In genomic region chr12:83633807-83634206, GRCm38 (mm10) we compare ENCODE assay signal across 9 mouse cellular contexts. TPM values are rescaled to one million over a fixed set of nuclear protein-coding genes. Genes with fewer than 3 reads are reported as not detected.
DNase-seq lines count a peak whose midpoint lies in the region; ATAC-seq and TF ChIP-seq lines count a peak whose summit lies in the region.
"Had no signal": no experiment of that assay in that cellular context is flagged by ENCODE, and none has a peak within 500 bp of the region (broad histone marks: within the 10 kb centered on the region; RNA-seq: fewer than 3 reads in every experiment).

No protein-coding gene starts in this region.

- DNase-seq in heart, postnatal 14 days, result no peak
- no peak for DNase-seq in ES-E14 (ENCODE audit: low read depth, low spot score)
- DNase-seq in hindbrain, embryonic 11.5 days (ENCODE audit: low spot score), result no peak
- DNase-seq in midbrain, embryonic 10.5 days (ENCODE audit: low spot score), result no peak
- no peak for DNase-seq in urinary bladder, postnatal 10 days (ENCODE audit: low spot score)
- DNase-seq in T-cell, adult 2 months (ENCODE audit: low spot score), result no peak
- DNase-seq in right cerebral cortex, adult 2 months (ENCODE audit: low spot score in 2 of 2), result no peak
- DNase-seq: cerebellum, adult 11 months had no signal

- WGBS in heart, embryonic 16.5 days, result 38% methylated on average over 2 of the region's 2 CpGs
- 62% methylated on average over 2 of the region's 2 CpGs for WGBS in hindbrain, embryonic 11.5 days
- WGBS in midbrain, embryonic 10.5 days, result 67% methylated on average over 2 of the region's 2 CpGs

- H3K4me3 ChIP-seq in heart, embryonic 16.5 days (ENCODE audit: low read length), result no peak overlapping the region
- peak overlapping the region; percentile 63 to 89 for H3K4me3 ChIP-seq in ES-E14 (ENCODE audit: insufficient read depth in 1 of 2, low read depth in 1 of 2, low read length in 2 of 2, poor library complexity in 1 of 2, severe bottlenecking in 1 of 2)
- 0 out of 2 replicates have a peak overlapping the region, but pooled peaks have one; percentile 86 for H3K4me3 ChIP-seq in hindbrain, embryonic 11.5 days (ENCODE audit: low read depth, low read length)
- peak overlapping the region; percentile 93 for H3K4me3 ChIP-seq in midbrain, embryonic 10.5 days

- intact Hi-C loops in heart, postnatal 14 days (cut with DNase I), result loop anchor here (5.0 kb wide), 1 partner anchor 37 kb away; the partner anchor contains the start of gene Zfyve1

- peaks cover 11% of the 10 kb centered on the region; the same call in 1 of the 2 replicates for H3K36me3 ChIP-seq in heart, embryonic 16.5 days (ENCODE audit: control insufficient read depth, insufficient read depth)
- H3K36me3 ChIP-seq in ES-E14 (ENCODE audit: control insufficient read depth, insufficient read depth, low read length, poor library complexity, severe bottlenecking), result peaks cover 6% of the 10 kb centered on the region
- peaks cover 3% of the 10 kb centered on the region; the same call in 1 of the 2 replicates for H3K36me3 ChIP-seq in hindbrain, embryonic 11.5 days (ENCODE audit: control insufficient read depth, insufficient read depth, low read length)
- H3K36me3 ChIP-seq in midbrain, embryonic 10.5 days, result peaks cover 44% of the 10 kb centered on the region

- no peaks in the 10 kb centered on the region for H3K9me3 ChIP-seq in heart, embryonic 16.5 days (replicated peaks; ENCODE audit: control insufficient read depth, low read length)
- H3K9me3 ChIP-seq in ES-E14 (ENCODE audit: control insufficient read depth, insufficient read depth, low read depth, low read length), result no peaks in the 10 kb centered on the region
- H3K9me3 ChIP-seq in hindbrain, embryonic 11.5 days (ENCODE audit: control insufficient read depth, low read length), result no peaks in the 10 kb centered on the region
- no peaks in the 10 kb centered on the region for H3K9me3 ChIP-seq in midbrain, embryonic 10.5 days (replicated peaks)

- ATAC-seq in heart, embryonic 16.5 days (replicated peaks; ENCODE audit: extremely low read depth, insufficient read depth, low FRiP score), result no peak
- no peak for ATAC-seq in hindbrain, embryonic 11.5 days (ENCODE audit: low FRiP score)

- H3K27me3 ChIP-seq in heart, embryonic 16.5 days (ENCODE audit: control insufficient read depth, insufficient read depth, low read length), result no peaks in the 10 kb centered on the region
- no peaks in the 10 kb centered on the region for H3K27me3 ChIP-seq in hindbrain, embryonic 11.5 days (ENCODE audit: control insufficient read depth, insufficient read depth, low read length)
- no peaks in the 10 kb centered on the region for H3K27me3 ChIP-seq in midbrain, embryonic 10.5 days (ENCODE audit: low read depth, poor library complexity, severe bottlenecking)

- H3K27ac ChIP-seq in heart, embryonic 16.5 days (ENCODE audit: low read length), result no peak overlapping the region
- H3K27ac ChIP-seq in ES-E14 (ENCODE audit: insufficient read depth, low read depth, low read length, poor library complexity, severe bottlenecking), result no peak overlapping the region; the same call in 1 of the 2 replicates
- no peak overlapping the region for H3K27ac ChIP-seq in hindbrain, embryonic 11.5 days (ENCODE audit: low read depth, low read length)
- no peak overlapping the region for H3K27ac ChIP-seq in midbrain, embryonic 10.5 days (replicated peaks)

- peaks cover 12% of the 10 kb centered on the region for H3K4me1 ChIP-seq in heart, embryonic 16.5 days (ENCODE audit: control insufficient read depth, insufficient read depth, low read length)
- H3K4me1 ChIP-seq in ES-E14 (ENCODE audit: control insufficient read depth in 2 of 2, insufficient read depth in 2 of 2, low read length in 2 of 2, poor library complexity in 1 of 2), result 0 out of 4 replicates have a peak, but pooled peaks cover 0 to 4% of the 10 kb centered on the region in 2 experiments
- no peaks in the 10 kb centered on the region for H3K4me1 ChIP-seq in hindbrain, embryonic 11.5 days (replicated peaks; ENCODE audit: control insufficient read depth, insufficient read depth, low read length)
- peaks cover 12% of the 10 kb centered on the region; the same call in 1 of the 2 replicates for H3K4me1 ChIP-seq in midbrain, embryonic 10.5 days

- in situ Hi-C loops in ES-E14 (cut with MboI; ENCODE audit: low sequenced_read_pairs in 2 of 2, unreplicated experiment in 2 of 2), result no loop called here

- no peak overlapping the region for H3K9ac ChIP-seq in heart, embryonic 16.5 days (ENCODE audit: low read length)
- no peak overlapping the region for H3K9ac ChIP-seq in ES-E14 (ENCODE audit: insufficient read depth, low read depth, low read length, poor library complexity, severe bottlenecking)
- H3K9ac ChIP-seq in hindbrain, embryonic 11.5 days (ENCODE audit: low read depth, low read length), result no peak overlapping the region

- peak overlapping the region; percentile 37 for H3K4me2 ChIP-seq in heart, embryonic 16.5 days (ENCODE audit: low read depth, low read length)
- no peak overlapping the region for H3K4me2 ChIP-seq in hindbrain, embryonic 11.5 days (replicated peaks; ENCODE audit: low read depth, low read length)

TF ChIP-seq in ES-E14, 5 proteins besides CTCF, POLR2A, EP300 and RAD21:
- TF ChIP-seq MAFK (IDR thresholded peaks at IDR 0.05; ENCODE audit: insufficient read depth, low read depth, low read length) (no peak), CHD2 (IDR thresholded peaks at IDR 0.05; ENCODE audit: low read depth, low read length) (0 out of 2 replicates have a peak, but pooled peaks have one; percentile 6)

RNA-seq across cellular contexts. Expression of gene Rbm25, which starts 2.8 kb away (rescaled TPM):
- 156 and 161 TPM in 2 replicates for polyA plus RNA-seq in heart, embryonic 16.5 days (2015; fragmentation: Nextera tagmentation; extraction: Ambion mirVana)
- 10 to 100 TPM; 63.9 to 71.8 TPM for total RNA-seq in heart, postnatal 14 days (2021)
- total RNA-seq in ES-E14 (2012; rRNA removed), result 146 and 151 TPM in 2 replicates
- polyA plus RNA-seq in hindbrain, embryonic 11.5 days (2014; fragmentation: Nextera tagmentation; extraction: Ambion mirVana), result 259 and 316 TPM in 2 replicates
- polyA plus RNA-seq in midbrain, embryonic 10.5 days (2016; fragmentation: Nextera tagmentation; extraction: Ambion mirVana), result 284 and 314 TPM in 2 replicates

RNA-seq across cellular contexts. Expression of gene Zfyve1, which starts 36.8 kb away (rescaled TPM):
- 15.4 and 15.7 TPM in 2 replicates for polyA plus RNA-seq in heart, embryonic 16.5 days (2015; fragmentation: Nextera tagmentation; extraction: Ambion mirVana)
- total RNA-seq in heart, postnatal 14 days (2021), result 10 to 100 TPM; 17.9 to 18.4 TPM
- total RNA-seq in ES-E14 (2012; rRNA removed), result 38.2 and 39.9 TPM in 2 replicates
- polyA plus RNA-seq in hindbrain, embryonic 11.5 days (2014; fragmentation: Nextera tagmentation; extraction: Ambion mirVana), result 20.3 and 23.1 TPM in 2 replicates
- polyA plus RNA-seq in midbrain, embryonic 10.5 days (2016; fragmentation: Nextera tagmentation; extraction: Ambion mirVana), result 21.1 and 26.8 TPM in 2 replicates

RNA-seq across cellular contexts. Expression of gene Psen1, which starts 54.1 kb away (rescaled TPM):
- 46.1 and 49.4 TPM in 2 replicates for polyA plus RNA-seq in heart, embryonic 16.5 days (2015; fragmentation: Nextera tagmentation; extraction: Ambion mirVana)
- total RNA-seq in heart, postnatal 14 days (2021), result 10 to 100 TPM; 31.7 to 37.3 TPM
- total RNA-seq in ES-E14 (2012; rRNA removed), result 74.2 and 101 TPM in 2 replicates
- polyA plus RNA-seq in hindbrain, embryonic 11.5 days (2014; fragmentation: Nextera tagmentation; extraction: Ambion mirVana), result 76.3 and 76.6 TPM in 2 replicates
- polyA plus RNA-seq in midbrain, embryonic 10.5 days (2016; fragmentation: Nextera tagmentation; extraction: Ambion mirVana), result 68.7 and 70.0 TPM in 2 replicates
